Mouse (Mus musculus) kidney, postnatal 4 days (tissue): ENCODE measurements around the gene Myom1.
"Not testable (repeated sequence)": the region's sequence is repeated elsewhere in the genome, so short reads cannot be mapped to it uniquely, and the experiment has no call there.

Experiments used
- DNase-seq, 2 experiments: peaks; one replicate each; pipeline ENCODE4 v3.0.0; 2021; ENCODE audit warnings: mixed read lengths in 2 of 2

The Myom1 gene

GRCm38 (mm10) chr17:71002081-71002743 is at the start of gene Myom1:
Gene Myom1 (plus strand): TSS chr17:71002633.
- DNase-seq: peak; percentile 99 to 100

- peak; percentile 82 to 84 for DNase-seq
Measured at GRCm38 (mm10) chr17:70963546-70963945, 38.9 kb upstream of the Myom1 start.

GRCm38 (mm10) chr17:70965281-70965680 is 37.2 kb upstream of the Myom1 start:
- no peak for DNase-seq

- no peak for DNase-seq
Measured at GRCm38 (mm10) chr17:70966126-70966525, 36.3 kb upstream of the Myom1 start.

- DNase-seq: no peak
Measured at GRCm38 (mm10) chr17:70967191-70967590, 35.2 kb upstream of the Myom1 start.

DNA sequence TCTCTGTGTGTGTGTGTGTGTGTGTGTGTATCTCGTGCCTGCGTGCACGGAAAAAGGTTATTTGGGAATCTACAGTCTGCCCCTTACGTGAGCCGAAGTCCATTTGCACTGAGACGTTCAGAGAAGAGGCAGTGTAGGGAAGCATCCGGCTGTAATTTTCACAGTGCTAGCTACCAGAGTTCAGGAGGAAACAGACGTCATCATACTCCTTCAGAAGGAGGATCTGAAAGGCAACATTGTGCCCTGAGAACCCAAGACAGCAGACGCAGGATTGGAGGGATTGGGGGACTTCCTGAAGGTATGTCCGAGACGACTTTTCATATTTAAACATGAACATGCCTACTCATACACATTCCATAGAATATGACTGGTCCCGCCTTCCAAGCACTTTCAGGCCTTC is 34.8 kb upstream of the Myom1 start:
- DNase-seq: no peak

GRCm38 (mm10) chr17:70968606-70969191 is 33.7 kb upstream of the Myom1 start:
- DNase-seq: no peak

DNA sequence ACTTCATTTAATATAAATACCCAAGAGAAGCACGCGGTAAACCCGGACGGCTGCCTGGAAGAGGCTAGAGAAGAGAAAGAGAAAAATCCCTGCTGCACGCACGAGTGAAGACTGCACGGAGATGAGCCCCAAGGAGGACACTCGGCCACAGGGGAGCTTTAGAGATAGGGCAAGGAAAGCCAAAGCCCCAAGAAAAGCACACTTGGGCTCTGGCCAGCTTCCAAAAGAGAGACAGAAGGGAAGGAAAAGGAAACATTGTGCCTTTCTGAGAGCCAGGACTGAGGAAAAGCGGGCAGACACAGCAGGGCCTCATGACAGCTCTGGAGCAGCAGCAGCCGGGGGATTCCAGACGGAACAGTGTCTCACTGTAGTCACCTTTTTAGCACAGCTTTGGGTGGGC is 31.2 kb upstream of the Myom1 start:
- no peak for DNase-seq

- no peak for DNase-seq
Measured at GRCm38 (mm10) chr17:70973398-70973797, 29.0 kb upstream of the Myom1 start.

DNA sequence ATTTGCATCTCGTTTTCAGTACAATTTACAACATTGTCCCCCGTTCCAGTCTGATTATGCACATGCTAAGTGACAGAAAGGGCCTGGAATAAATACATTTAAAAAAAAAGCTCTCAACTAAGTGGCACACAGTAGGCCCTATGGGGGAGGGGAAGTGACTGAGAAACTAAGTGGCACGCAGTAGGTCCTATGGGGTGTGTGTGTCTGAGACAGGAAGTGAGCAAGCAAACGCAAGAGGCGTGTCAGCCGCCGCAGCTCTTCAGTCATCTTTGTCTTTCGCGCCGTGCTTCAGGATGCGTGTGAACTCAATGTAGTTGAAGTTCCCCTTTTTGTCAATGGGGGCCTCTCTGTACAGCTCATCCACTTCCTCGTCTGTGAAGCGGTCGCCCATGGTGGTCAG is 28.4 kb upstream of the Myom1 start:
- not testable (repeated sequence) for DNase-seq

DNA sequence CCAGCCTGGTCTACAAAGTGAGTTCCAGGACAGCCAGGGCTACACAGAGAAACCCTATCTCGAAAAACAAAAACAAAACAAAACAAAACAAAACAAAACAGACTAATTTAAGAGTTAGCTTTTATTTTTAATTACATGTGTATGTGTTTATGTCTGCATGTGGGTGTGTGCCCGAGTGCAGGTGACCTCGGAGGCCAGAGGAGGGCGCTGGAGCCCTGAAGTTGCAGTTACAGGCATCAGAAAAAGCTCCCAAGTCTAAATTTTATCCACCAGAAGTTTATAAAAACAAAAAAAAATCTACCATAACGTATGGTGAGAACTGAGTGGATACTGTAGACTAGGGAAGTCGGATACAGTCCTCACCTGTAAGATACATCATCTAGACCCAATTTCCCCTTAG is 24.6 kb upstream of the Myom1 start:
- DNase-seq: peak in 1 of 2 experiments; percentile 38

- DNase-seq: no peak
Measured at GRCm38 (mm10) chr17:70979345-70980223, 22.8 kb upstream of the Myom1 start.

DNA sequence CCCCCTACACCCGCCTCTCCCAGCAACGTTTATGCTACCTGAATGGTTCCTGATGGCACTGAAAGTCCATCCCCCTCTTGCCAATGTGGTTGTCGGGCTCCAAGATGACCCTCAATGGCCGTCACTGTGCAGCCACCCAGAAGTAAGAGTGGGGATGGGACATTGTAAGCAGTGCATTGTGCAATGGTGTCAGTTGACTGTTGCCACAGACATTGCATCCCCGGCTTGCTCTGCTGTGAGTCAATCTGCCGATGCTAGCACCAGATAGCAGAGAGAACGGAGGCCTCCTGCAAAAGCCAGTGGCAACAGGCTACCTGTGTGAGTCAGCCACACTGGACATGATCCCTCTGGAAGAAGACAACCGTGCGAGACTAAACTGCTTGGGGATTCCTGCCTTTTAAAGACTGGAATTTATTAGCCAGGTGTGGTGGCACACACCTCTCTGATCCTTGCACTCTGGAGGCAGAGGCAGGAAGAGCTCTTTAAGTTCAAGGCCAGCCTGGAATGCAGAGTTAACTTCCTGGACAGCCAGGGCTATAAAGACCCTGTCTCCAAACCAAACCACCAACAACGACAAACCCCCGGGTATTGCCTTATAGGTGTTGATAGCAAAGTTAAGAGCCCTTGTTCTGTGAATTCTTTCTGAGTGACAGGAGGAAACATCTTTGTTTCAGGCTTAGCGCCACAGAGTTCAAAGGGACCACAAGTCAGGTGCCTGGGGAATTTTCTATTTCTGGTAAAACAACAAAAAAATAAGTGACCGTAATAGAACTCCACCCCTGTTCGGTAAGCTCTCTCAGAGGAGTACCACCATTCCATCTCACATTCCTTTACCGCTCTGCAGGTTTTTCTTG is 16.7 kb upstream of the Myom1 start:
- DNase-seq: no peak

- no peak for DNase-seq
Measured at GRCm38 (mm10) chr17:70986355-70986740, 16.1 kb upstream of the Myom1 start.

DNA sequence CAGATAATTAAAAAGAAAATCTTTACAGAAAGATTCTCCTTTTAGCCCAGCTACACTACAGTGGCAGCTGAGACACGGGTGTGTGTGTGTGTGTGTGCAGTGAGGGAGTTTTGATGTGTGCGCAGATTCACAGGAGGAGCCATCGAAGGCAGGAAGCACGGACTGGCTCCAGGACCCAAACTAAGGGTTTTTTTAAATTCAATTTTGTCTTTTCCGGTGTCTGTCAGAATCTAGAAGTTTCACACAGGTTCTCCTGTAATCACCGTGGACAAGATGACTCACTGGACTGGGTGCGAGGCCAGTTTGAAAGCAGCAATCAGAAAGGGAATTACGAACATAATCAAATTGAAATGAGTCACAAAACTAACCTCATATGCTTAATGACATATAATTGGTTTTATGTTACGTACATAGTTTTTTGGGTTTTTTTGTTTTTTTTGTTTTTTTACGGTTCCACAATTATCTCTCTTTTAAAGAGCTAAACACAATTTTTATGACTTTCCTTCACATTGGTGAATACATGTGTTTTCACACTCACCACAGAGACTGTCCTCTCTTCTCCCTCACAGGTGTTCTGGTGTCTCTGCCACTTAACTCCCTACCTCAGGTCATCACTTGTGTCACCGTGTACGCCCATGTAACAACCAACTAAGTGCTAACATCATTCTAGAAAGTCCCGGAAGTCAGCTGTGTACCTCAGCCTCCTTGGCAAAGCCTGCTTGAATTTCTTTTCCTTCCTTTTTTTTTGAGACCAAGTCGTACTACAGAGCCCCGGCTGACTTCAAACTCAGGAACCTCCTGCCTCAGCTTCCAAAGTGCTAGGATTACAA is 15.4 kb upstream of the Myom1 start:
- DNase-seq: no peak

GRCm38 (mm10) chr17:70988337-70988767 is 14.1 kb upstream of the Myom1 start:
- DNase-seq: peak in 1 of 2 experiments; percentile 54

- no peak for DNase-seq
Measured at GRCm38 (mm10) chr17:70989430-70989829, 13.0 kb upstream of the Myom1 start.

GRCm38 (mm10) chr17:70989991-70990390 is 12.4 kb upstream of the Myom1 start:
- DNase-seq: peak in 1 of 2 experiments; percentile 72

- peak; percentile 90 to 94 for DNase-seq
Measured at GRCm38 (mm10) chr17:70990403-70991303, 11.8 kb upstream of the Myom1 start.
